Mouse (Mus musculus) B cell, adult (primary cell): Measurements from ENCODE around the gene Pde8b. TPM values are rescaled to one million over a fixed set of nuclear protein-coding genes. Genes with fewer than 3 reads are reported as not detected.

Experiments used
- total RNA-seq: library from RNA; stranded (reverse); gene quantifications from 4 replicates; pipeline ENCODE4 v1.2.4, GENCODE M21; 2023; ENCODE audit not compliant: inconsistent age

Gene Pde8b
- total RNA-seq: not detected in 4 replicates

GRCm38 (mm10) chr13:95249511-95250456 lies at the start of gene Pde8b:
TSS of gene Pde8b (minus strand) at chr13:95250336.

GRCm38 (mm10) chr13:94976219-94977186 lies 273.6 kb downstream of the Pde8b start, which contains the start of gene Wdr41:
TSS of gene Wdr41 (plus strand) at chr13:94976344.

Other genes starting within 250 kb of the Pde8b start
- gene Zbed3, start 73.3 kb upstream of the Pde8b start, total RNA-seq: 26.4 to 32.3 TPM (median 29.5 TPM) in 4 replicates
- gene Aggf1, start 125.0 kb upstream of the Pde8b start, total RNA-seq: 46.1 to 51.1 TPM (median 49.1 TPM) in 4 replicates
- not detected in 4 replicates for gene Crhbp, start 194.6 kb upstream of the Pde8b start, total RNA-seq
- not detected in 4 replicates for gene S100z, start 228.4 kb upstream of the Pde8b start, total RNA-seq